Mouse (Mus musculus) gastrocnemius, postnatal 10 days (tissue): Measurements from ENCODE around the gene Il34. TPM values are rescaled to one million over a fixed set of nuclear protein-coding genes. Genes with fewer than 3 reads are reported as not detected.

ENCODE experiments used
- DNase-seq: peaks from one replicate; pipeline ENCODE4 v3.0.0; 2021; ENCODE audit warnings: mixed read lengths
- total RNA-seq, 2 experiments: library from RNA; stranded (reverse); gene quantifications; 2 replicates each; pipeline ENCODE4 v1.2.3; 2021

Gene Il34
- total RNA-seq, 2 experiments from 2014 or later, result 12.3 to 14.4 TPM

DNA sequence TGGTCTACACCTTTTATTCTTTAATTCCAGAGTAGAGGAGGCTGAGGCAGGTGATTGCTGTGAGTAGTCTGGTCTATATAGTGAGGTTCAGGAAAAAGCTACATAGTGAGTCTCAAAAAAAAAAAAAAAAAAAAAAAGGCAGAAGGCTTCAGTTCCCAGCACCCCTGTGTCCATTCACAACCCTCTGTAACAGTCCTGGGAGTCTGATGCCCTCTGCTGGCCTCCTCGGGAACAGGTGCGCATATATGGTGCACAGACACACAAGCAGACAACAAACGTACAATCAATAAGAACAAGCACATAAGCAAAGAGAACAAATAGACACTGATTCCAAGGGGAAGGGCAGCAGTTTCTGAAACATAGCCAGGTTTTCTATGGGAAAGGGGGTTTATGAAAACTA is 29.4 kb downstream of the Il34 start:
- DNase-seq, result no peak

DNA sequence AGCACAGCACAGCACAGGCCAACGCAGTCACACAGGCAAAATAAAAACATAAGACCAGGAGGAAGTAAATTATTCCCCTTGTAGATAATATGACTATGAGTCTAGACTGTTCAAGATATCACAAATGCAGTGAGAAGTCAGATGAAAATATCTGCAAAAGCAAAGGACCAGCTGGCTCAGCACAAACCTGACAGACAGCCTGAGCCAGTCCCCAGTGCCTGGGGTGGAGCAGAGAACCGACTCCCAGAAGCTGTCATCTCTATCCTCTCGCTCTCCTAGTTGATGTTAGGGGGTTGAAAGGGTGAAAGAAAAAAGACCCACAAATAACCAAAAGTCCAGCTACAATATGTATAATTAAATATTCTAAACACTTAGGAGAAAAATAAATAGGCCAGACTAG is 30.0 kb downstream of the Il34 start:
- DNase-seq, result no peak

DNA sequence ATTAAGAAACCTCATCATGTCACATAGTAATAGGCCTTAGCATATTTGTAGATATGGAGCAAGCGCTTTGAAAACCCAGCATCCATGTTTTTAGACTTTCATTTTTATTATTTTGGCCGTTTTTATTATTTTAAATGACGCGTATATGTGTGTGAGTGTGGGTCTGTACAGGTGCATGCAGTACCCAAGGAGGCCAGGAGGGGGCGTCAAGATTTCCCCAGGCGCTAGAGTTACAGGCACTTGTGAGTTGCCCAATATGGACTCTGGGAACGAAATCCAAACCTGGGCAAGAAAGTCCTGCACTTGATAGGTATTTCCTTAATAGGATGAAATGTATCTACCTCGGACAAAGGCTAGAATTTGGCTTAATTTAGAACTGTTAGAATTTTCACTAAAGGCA is 30.4 kb downstream of the Il34 start:
- no peak for DNase-seq

DNA sequence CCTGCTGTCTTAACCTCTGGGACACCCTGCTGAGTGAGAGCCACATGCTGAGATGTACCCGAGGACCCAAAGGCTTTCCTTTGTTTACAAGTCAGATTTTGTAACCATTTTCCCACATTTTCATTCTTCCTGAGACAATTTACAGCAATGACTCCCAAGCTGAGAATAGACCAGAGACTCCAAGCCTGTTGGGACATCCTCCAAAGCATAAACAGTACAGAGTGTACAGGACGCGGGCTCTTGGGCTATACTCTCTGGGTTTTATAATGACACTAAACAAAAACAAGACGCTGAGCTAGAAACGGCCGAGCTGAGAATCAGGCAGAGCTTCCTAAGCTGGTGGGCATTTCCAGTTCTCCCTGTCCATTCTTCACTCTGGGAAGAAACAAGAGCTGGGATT is 31.0 kb downstream of the Il34 start:
- DNase-seq, result no peak

DNA sequence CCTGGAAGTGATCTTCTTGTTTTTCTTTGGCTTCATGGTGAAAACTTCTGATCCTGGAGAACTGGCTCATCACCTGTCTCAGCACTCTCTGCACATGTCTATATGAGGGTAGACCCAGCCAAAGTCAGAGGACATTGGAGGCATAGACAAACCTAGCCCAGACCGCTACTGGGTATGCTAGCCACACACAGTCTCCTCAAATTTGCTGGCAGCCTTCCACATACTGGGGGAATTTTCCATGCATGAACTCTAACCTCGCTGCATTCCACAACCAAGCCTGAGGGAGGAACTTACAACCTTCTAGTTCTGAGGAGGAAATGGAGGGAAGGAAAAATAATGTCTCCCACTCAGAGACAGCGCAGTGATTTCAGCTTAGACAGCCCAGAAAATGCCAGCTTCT is 31.7 kb downstream of the Il34 start:
- no peak for DNase-seq

DNA sequence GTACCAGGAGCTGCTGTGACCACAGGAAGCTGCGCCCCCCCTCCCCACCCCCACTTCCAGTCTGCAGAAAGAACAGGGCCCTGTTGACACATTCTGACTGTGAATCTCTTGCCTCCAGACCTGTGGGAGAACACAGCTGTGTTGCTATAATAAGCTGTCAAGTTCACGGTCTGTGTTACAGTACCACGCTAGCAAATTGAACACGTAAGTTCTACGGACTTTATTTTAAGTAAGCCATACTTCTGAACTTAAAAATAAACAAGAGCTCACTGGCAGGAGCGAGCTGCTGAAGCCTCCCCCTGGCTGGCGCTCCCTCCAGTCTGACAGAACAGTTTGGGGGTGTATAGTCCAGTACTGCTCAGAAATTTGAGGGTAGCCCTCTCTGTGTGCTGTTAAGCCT is 33.3 kb downstream of the Il34 start:
- no peak for DNase-seq

DNA sequence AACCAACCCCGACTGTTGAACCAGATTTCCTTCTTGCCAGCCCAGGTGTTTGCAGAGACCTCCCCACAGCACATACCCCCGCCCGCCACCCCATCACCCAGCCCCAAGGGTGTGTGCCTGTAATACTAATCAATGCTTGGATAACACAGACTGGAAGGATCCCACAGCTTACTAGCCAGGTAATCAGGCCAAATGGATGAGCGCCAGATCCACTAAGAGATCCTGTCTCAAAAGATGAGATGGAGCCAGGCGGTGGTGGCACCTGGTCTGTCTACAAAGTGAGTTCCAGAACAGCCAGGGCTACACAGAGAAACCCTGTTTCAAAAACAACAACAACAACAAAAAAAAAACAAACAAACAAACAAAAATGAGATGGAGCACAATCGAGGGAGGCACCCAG is 38.5 kb downstream of the Il34 start:
- no peak for DNase-seq

DNA sequence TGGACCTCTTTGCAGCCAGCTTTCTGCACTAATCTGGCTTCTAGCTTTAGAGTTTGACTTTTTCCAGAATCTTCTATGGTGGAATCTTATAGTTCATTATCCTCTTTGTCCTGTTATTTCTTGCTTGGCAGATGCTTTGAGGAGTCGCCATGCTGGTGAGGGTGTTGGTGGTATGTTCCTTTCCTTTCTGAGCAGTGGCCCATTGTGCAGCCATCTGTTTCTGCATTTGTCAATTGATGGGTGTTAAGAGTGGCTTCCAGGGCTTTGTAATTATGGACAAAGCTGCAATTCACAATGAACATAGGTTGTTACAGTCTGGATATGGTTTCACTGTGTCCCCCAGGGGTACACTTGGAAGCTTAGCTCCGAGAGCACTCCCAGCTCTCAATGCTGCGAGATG is 41.1 kb downstream of the Il34 start:
- no peak for DNase-seq

DNA sequence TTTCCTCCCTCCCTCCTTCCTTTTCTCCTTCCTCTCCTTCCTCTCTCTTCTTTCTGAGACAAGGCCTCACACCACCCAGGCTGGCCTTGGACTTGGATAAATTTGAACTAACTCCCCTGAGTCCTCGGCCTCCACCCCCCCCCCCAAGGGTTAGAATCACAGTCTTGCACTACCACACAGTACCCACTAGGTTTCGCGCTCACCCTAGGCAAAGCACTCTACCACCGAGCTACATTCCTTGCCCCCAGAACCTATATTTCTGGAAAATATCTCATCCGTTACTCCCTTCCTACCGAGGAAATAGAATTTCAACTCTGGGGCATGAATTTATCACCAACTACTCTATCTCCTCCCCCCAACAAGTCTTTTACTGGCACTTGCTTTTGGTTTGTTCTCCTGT is 43.7 kb downstream of the Il34 start:
- no peak for DNase-seq

DNA sequence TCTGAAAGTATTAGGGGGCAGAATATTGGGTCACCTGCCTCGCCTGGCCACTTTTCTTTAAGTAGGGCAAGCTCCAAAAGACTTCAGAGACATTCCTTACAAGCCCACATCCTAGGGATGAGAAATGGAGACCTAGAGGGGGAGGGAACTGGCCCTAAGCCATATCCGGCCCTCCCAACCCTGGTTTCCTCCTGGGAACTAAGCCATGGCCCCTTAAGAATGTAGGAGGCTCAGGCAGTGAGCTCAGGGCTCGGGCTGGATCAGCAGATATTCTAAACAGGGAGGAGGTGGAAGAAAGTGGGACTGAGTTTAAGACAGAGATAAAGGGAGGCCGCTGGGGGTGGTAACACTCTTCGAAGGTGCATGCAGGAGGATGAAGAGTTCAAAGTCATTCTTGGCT is 44.5 kb downstream of the Il34 start:
- no peak for DNase-seq

DNA sequence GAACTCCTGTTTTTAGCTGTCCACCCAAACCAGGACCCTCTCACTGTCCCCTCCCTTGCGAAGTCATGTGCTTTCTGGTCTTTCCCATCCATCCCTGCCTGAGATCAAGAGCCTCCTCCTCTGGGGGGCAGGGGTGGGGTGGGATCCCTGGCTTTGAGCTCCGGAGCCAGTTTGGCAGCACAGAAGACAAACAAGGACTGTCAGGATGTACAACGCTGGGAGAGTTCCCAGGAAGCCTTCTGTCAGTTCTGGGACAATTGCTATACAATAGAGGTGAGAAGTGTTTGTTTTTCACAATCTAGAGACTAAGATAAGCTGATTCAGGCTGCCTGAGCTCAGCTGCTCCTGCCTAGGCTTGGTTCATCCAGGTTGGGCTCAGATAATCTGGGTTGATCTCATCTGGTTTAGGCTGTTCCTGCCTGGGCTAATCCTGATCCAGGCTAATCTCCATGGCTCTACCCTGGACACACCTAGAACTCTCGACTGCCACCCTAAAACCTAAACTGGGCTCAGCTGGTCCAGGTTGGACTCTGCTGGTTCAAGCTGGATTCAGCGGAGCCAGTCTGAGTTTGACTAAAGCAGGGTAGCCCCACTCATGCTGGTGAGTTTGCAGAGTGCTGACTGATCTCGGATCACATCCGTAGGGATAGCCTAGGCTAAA is 45.3 kb downstream of the Il34 start:
- DNase-seq, result no peak

DNA sequence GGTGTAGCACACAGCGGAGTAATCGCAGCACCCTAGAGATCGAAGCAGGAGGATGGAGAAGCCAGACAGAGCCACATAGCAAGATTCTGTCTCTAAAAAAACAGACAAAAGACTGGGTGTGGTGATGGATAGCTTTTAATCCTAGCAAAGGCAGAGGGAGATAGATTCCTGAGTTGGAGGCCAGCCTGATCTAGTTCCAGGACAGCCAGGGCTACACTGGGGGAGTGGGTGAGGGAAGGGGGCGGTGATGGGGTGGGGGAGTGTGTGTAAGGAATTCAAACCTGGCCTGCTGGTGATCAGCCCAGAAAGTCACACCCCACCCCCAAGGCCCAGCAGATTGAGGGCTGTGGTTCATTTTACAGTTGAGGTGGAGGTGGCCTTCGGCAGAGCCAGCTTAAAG is 49.5 kb downstream of the Il34 start:
- DNase-seq, result no peak

DNA sequence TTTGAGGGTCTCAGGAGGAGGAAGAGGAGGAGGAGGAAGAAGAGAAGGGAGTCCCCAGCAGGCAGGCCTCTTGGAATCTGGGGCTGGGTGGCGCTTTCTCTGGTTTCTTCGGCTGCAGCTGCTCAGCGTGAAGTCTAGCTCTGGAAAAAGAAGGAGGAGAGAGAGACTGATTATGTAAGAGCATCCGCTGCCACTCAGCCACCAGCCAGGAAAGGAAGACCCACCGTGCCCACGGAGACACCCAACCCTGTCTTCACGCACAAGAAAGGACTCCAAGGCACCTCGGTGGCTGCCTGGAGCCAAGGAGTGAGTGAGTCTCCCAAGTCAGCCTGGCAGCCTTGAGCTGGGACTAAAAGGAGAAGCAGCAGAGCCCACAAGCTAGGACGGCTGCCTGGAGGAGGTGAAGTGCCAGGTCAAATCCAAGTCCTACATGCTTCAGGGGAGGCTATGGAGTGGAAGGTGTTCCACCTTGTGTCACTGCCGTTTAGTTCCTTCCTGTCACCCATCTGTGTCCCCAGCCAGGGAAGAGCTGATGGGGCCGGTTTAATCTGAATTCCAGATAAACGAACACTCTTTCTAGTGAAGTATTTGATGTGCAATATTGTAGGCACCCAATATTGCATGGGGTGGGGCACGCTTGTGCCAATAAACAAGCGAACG is 50.1 kb downstream of the Il34 start:
- no peak for DNase-seq

DNA sequence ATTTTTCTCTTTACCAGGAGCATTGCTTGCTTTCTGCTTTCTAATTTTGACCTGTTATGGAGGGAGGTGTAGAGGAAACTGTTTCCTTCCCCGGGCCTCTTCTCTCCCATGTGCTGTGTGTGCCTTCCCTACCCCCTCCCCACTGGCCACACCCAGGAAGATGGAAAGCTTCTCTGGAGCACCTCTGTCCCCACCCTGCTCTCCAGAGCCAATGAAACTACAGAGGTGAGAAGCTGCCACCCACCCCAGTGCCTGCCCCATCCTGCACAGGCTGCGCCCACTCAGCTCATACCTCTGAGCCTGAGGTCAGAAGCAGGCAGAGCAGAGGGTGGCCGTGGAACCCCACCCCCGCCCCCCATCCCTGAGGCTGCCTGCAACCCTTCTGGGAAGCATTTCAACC is 51.0 kb downstream of the Il34 start:
- DNase-seq, result no peak

DNA sequence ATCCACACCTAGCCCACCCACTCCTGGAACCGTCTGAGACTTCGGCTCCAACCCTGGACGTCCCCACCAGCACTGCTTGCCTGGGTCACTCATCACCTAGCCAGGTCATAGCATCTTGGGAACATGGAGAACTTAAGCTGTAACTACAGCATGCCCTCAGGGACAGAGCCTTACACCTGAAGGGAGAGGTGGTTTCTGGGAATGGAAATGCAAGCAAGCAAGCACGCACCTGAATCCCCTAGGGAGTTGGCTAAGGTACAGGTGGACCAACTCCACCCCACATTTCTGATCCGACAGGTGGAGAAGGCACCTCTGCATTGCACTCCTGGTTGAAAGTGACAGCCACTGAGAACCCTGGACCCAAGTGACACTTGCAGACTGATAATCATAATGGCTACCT is 54.2 kb downstream of the Il34 start:
- DNase-seq, result no peak

DNA sequence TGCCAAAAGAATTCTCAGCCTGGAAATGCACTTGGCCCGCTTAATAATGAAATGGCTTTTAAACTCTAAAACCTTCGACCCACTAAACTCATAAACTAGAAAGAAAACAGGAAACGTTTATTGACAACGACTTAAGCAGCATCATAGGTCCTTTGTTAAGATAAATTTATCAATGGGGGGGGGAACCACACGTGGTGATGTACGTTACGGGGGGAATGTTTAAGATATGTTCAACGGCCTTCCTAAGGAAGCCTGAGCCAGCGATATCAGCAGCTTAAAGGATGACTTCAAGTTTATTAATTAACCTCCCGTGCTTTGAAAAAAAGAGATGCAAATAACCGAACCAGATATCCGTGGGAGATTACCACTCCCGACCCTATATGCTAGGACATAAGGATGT is 55.5 kb downstream of the Il34 start:
- DNase-seq, result no peak

DNA sequence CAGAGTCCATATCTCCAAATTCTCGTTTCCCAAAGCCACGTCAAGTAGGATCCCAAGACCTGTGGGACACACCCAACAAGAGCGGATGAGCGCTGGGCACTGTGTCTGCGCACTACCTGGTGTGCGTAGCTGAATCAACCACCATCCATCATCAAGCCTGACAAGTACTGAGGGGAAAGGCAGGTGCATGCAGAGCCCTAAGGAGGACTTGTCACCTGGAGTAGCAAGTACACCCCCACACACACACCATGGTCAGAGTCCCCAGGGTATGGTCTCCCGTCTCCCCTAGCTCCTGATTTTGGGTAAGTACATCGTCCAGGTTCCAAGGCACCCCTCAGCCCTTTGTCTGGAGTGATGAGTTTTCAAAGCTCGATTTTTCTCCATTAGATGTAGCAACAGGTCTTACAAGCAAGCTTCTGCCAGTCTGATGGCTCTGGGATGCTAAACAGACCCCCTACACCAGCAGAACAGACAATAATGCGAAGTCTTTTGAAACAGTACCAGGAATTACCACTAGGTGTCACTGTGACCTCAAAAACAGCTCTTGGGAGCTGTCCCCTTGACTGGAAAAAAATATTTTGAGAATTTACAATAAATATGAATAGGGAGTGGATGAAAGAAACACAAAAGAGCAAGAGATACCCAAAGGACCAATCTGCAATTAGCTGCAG is 56.1 kb downstream of the Il34 start:
- no peak for DNase-seq

DNA sequence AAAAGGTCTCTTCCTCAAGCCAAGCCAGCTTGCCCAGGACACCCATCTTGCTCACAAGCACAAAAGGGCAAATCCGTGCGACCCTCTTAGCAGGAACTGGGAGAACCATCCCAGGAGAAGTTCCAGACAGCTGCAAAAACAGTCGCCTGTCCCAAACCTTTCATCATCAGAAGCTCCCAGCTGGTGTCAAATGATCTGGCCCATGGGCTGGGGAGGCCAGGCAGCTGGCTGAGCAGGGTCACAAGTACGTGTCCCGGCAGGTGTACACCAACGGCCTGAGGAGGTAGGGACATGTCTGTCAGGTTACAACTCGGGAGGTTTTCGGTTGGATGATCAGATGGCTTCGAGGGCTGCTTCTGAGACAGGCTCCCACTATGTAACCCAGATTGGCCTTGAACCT is 59.1 kb downstream of the Il34 start:
- no peak for DNase-seq

DNA sequence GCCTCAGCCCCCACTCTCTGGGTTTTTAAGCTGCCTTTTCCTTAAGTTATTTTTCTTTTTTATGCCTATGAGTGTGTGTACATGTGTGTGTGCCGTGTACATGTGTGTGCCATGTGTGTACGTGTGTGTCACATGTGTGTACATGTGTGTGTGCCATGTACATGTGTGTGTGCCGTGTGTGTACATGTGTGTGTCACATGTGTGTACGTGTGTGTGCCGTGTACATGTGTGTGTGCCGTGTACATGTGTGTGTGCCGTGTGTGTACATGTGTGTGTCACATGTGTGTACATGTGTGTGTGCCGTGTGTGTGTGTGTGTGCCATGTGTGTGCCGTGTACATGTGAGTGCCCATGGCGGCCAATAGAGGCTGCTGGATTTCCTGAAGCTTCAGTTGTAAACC is 60.6 kb downstream of the Il34 start:
- no peak for DNase-seq

DNA sequence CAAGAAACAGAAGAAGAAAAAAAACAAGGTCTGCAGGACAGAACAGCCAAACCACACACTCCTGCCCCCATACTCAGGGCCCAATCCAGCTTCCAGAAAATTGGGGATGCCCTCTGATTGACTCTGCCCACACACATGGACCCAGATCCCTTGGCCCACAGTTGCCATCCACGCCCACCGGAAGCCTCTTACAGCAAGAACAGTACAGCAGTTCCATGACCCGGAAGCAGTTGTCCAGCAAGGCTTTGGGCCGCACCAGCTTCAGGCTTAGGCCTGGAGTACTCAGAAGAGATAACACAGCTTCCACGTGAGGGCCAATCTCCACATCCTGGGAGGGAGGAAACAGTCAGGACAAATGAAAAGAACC is 63.3 kb downstream of the Il34 start:
- no peak for DNase-seq

DNA sequence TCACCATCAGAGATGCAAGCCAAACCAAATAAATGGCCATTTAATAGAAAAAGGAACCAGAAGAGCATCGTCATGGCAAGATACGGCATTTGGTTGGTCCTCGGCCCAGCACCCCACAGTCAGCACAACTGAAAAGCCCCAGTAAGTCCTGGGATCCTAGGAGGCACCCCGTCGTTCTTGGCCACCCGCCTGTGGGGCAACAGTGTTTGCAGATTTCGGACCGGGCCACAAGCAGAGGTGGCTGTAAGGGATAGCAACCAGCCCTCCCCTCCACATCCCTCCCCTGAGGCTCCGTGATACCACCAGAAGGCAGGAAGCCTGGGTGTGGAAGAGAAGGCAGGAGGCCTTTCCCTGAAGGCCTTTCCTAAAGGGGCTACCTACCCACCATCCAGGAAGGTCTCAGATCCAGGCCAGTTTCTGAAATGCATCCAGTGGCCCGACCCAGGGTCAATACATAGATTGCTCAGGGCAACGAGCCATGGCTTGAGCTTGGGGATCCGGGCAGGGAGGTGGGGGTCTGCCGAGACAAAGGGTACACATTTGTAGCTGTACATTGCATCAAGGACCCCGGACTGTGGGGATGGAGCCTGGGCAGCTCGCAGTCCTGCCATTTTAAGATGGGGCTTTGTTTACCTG is 63.8 kb downstream of the Il34 start:
- no peak for DNase-seq

DNA sequence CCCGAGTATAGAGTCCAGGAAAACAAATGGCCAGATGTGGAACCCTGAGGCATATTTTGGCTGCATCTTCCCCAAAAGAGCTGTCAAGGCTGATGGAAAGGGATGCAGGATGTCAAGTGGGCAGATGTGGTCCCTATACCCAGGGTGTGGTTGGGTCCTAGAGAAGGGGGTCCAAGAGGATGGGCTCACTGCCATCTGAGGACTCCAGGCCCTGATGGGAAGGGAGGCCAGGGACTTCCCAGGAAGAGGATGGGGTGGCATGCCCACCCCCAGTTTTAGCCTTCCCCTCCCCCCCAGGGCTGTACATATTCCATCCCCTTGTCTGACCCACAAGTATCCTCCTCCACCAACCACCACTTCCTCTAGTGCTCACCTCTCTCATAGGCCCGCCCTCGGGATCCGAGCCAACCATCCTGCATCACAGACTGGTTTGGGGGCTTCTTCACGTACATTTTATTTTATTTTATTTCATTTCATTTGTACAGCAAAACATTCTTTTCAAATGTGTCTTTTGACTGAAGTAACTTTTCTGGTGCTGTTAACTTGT is 65.0 kb downstream of the Il34 start:
- no peak for DNase-seq

DNA sequence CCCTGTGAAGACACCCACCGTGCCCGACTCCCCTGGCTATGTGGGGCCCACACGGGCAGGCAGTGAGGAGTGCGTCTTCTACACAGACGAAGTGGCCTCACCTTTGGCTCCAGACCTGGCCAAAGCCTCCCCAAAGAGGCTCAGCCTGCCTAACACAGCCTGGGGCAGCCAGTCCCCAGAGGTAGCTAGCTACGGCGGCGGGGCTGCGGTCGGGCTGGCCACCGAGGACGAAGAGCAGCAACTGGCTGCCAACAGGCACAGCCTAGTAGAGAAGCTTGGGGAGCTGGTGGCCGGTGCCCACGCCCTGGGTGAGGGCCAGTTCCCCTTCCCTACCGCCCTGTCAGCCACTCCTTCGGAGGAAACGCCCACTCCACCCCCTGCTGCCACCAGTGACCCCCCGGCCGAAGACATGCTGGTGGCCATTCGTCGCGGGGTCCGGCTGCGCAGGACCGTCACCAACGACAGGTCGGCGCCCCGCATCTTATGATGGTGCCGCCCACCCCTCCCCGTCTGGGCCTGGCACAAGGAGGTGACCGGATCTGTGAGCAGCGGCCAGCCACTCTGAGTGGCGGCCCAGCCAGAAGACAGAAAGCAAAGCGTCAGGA is 67.0 kb downstream of the Il34 start:
- no peak for DNase-seq
